Mouse (Mus musculus) CH12.LX (cell line): ENCODE measurements around the gene Fam221a. TPM values are rescaled to one million over a fixed set of nuclear protein-coding genes. Genes with fewer than 3 reads are reported as not detected.

Source experiments
- DNase-seq: peaks from one replicate; pipeline ENCODE4 v3.0.0-alpha.2; 2013; ENCODE audit errors: extremely low read depth
- H3K27ac ChIP-seq: 2 replicates; pipeline ENCODE4 v1.5.1; 2012; ENCODE audit warnings: low read depth, mild to moderate bottlenecking, control low read depth, moderate library complexity; ENCODE audit not compliant: insufficient read depth
- H3K27me3 ChIP-seq: replicated peaks from 2 replicates; pipeline ENCODE3; 2012; ENCODE audit warnings: inconsistent platforms
- H3K36me3 ChIP-seq, 2 experiments: replicated peaks in 1 of 2; 2 replicates each; pipeline versions ENCODE3 to v1.6.1; 2012; ENCODE audit warnings: inconsistent platforms in 1 of 2, low read length in 1 of 2, mild to moderate bottlenecking in 1 of 2, mixed read lengths in 1 of 2, moderate library complexity in 1 of 2; ENCODE audit not compliant: control insufficient read depth in 1 of 2, insufficient read depth in 1 of 2
- H3K4me1 ChIP-seq, 2 experiments: 2 replicates each; pipeline ENCODE4 v1.6.1; 2012; ENCODE audit warnings: inconsistent platforms in 1 of 2, moderate library complexity in 1 of 2; ENCODE audit not compliant: insufficient read depth in 2 of 2, control insufficient read depth in 1 of 2
- H3K4me2 ChIP-seq: 2 replicates; pipeline ENCODE4 v1.6.1; 2012; ENCODE audit warnings: low read depth, mild to moderate bottlenecking, control low read depth; ENCODE audit not compliant: poor library complexity, insufficient read depth, severe bottlenecking
- H3K4me3 ChIP-seq, 3 experiments: fragments of 150-350 bp in 1 of 3; sonication (generic) in 1 of 3; replicated peaks in 1 of 3; 2 replicates each; pipeline versions ENCODE3 to v1.5.1; 2011 to 2012; ENCODE audit warnings: low read depth in 2 of 3, low read length in 2 of 3, mild to moderate bottlenecking in 2 of 3, moderate library complexity in 2 of 3, control low read depth in 1 of 3, improper control_type of control experiment in 1 of 3, inconsistent platforms in 1 of 3, mixed read lengths in 1 of 3; ENCODE audit not compliant: poor library complexity in 1 of 3
- H3K79me2 ChIP-seq: replicated peaks from 2 replicates; pipeline ENCODE4 v1.6.1; 2012; ENCODE audit warnings: mild to moderate bottlenecking, moderate library complexity; ENCODE audit not compliant: control insufficient read depth, poor library complexity, insufficient read depth, severe bottlenecking; ENCODE audit errors: extremely low read depth
- H3K9ac ChIP-seq: 2 replicates; pipeline ENCODE4 v1.6.1; 2012; ENCODE audit warnings: low read depth, mild to moderate bottlenecking, control low read depth, moderate library complexity; ENCODE audit not compliant: insufficient read depth
- H3K9me3 ChIP-seq: replicated peaks from 2 replicates; pipeline ENCODE3; 2012; ENCODE audit warnings: low read length, inconsistent platforms, mixed read lengths
- CHD2 ChIP-seq: IDR thresholded peaks from 2 replicates; pipeline ENCODE4 v1.6.1; 2011; ENCODE audit warnings: low read length, improper control_type of control experiment
- CTCF ChIP-seq, 2 experiments: IDR thresholded peaks in 1 of 2; conservative IDR thresholded peaks in 1 of 2; 2 replicates each; pipeline ENCODE4 v1.5.1; 2011 to 2012; ENCODE audit warnings: low read depth in 2 of 2, low read length in 2 of 2, improper control_type of control experiment in 1 of 2, inconsistent platforms in 1 of 2, mild to moderate bottlenecking in 1 of 2, moderate library complexity in 1 of 2
- HCFC1 ChIP-seq: IDR thresholded peaks from 2 replicates; pipeline ENCODE4 v1.6.1; 2012; ENCODE audit warnings: low read depth, mild to moderate bottlenecking, inconsistent platforms, low read length, improper control_type of control experiment
- IRF4 ChIP-seq: IDR thresholded peaks from 2 replicates; pipeline ENCODE4 v1.6.1; 2014; ENCODE audit warnings: low read depth, mild to moderate bottlenecking, inconsistent platforms, low read length, improper control_type of control experiment
- MAX ChIP-seq: IDR thresholded peaks from 2 replicates; pipeline ENCODE4 v1.6.1; 2011; ENCODE audit warnings: low read length, improper control_type of control experiment
- MAZ ChIP-seq: IDR thresholded peaks from 2 replicates; pipeline ENCODE4 v1.6.1; 2012; ENCODE audit warnings: low read depth, mild to moderate bottlenecking, inconsistent platforms, low read length, improper control_type of control experiment, moderate library complexity
- MEF2A ChIP-seq: IDR thresholded peaks from 2 replicates; pipeline ENCODE4 v1.6.1; 2014; ENCODE audit warnings: low read depth, mild to moderate bottlenecking, inconsistent platforms, low read length, improper control_type of control experiment, borderline replicate concordance
- NELFE ChIP-seq: IDR thresholded peaks from 2 replicates; pipeline ENCODE4 v1.6.1; 2011; ENCODE audit warnings: low read depth, low read length, improper control_type of control experiment
- PAX5 ChIP-seq: IDR thresholded peaks from 2 replicates; pipeline ENCODE4 v1.6.1; 2012; ENCODE audit warnings: low read length, inconsistent platforms, mixed read lengths
- RAD21 ChIP-seq: IDR thresholded peaks from 2 replicates; pipeline ENCODE4 v1.6.1; 2011; ENCODE audit warnings: low read depth, mild to moderate bottlenecking, low read length, improper control_type of control experiment, moderate library complexity
- SIN3A ChIP-seq: IDR thresholded peaks from 2 replicates; pipeline ENCODE4 v1.6.1; 2012; ENCODE audit warnings: low read length, improper control_type of control experiment, inconsistent platforms
- SMC3 ChIP-seq: IDR thresholded peaks from 2 replicates; pipeline ENCODE4 v1.6.1; 2011; ENCODE audit warnings: low read depth, low read length, improper control_type of control experiment
- TCF12 ChIP-seq: IDR thresholded peaks from 2 replicates; pipeline ENCODE4 v1.6.1; 2014; ENCODE audit warnings: low read depth, mild to moderate bottlenecking, inconsistent platforms, low read length, improper control_type of control experiment
- UBTF ChIP-seq: IDR thresholded peaks from 2 replicates; pipeline ENCODE4 v1.6.1; 2012; ENCODE audit warnings: low read depth, mild to moderate bottlenecking, inconsistent platforms, low read length, improper control_type of control experiment, moderate library complexity
- USF2 ChIP-seq: conservative IDR thresholded peaks from 2 replicates; pipeline ENCODE4 v1.6.1; 2011; ENCODE audit warnings: low read depth, low read length, improper control_type of control experiment
- ZMIZ1 ChIP-seq: IDR thresholded peaks from 2 replicates; pipeline ENCODE4 v1.6.1; 2012; ENCODE audit warnings: low read depth, mild to moderate bottlenecking, inconsistent platforms, low read length, improper control_type of control experiment
- ZNF384 ChIP-seq: IDR thresholded peaks from 2 replicates; pipeline ENCODE4 v1.6.1; 2012; ENCODE audit warnings: low read depth, low read length, improper control_type of control experiment, inconsistent platforms
- dilution Hi-C: fragments of 300-500 bp; cut with MboI; formaldehyde crosslinking; loops from 2 replicates; pipeline ENCODE4 v1.14.3; 2020; ENCODE audit warnings: low sequenced_read_pairs; ENCODE audit not compliant: extremely low pct_unique_long_range_greater_than_20kb, extremely low pct_ligation_motif_present
- in situ Hi-C: fragments of 300-500 bp; cut with MboI; formaldehyde crosslinking; loops from 3 replicates; pipeline ENCODE4 v1.14.3; 2019; ENCODE audit warnings: low sequenced_read_pairs, low pct_ligation_motif_present, low pct_unique_long_range_greater_than_20kb, mixed read lengths
- polyA plus RNA-seq: library from polyadenylated mRNA; unstranded; fragments of >175 nt; gene quantifications from 2 replicates; pipeline ENCODE4 v1.2.1, GENCODE M21; 2012; ENCODE audit warnings: low read depth; ENCODE audit not compliant: insufficient read length
- total RNA-seq, 2 experiments: library from RNA; depleted of rRNA; stranded (reverse); fragments of 300-350 nt in 1 of 2; fragments of >200 nt in 1 of 2; gene quantifications; 2 replicates each; pipeline ENCODE4 v1.2.3; 2012 to 2014

Gene Fam221a
- total and polyA plus RNA-seq, 3 experiments = not detected

GRCm38 (mm10) chr6:49355171-49355570 is 12.4 kb upstream of the Fam221a start:
- Histone ChIP-seq H3K27me3 (no peaks in the 10 kb centered on the region), H3K9me3 (no peaks in the 10 kb centered on the region), H3K4me2 (no peak overlapping the region), H3K4me1 (no peaks in the 10 kb centered on the region; a peak in 1 of 4 replicates), H3K79me2 (no peaks in the 10 kb centered on the region), H3K4me3 (no peak overlapping the region), H3K27ac (no peak overlapping the region), H3K9ac (no peak overlapping the region), H3K36me3 (no peaks in the 10 kb centered on the region)
- dilution Hi-C loops = no loop called here
- in situ Hi-C loops = no loop called here
- peak; percentile 13 for DNase-seq
- TF ChIP-seq HCFC1 = no peak
- no peak for TF ChIP-seq NELFE
- TF ChIP-seq MEF2A = no peak
- TF ChIP-seq IRF4 = no peak
- TF ChIP-seq PAX5 = no peak
- TF ChIP-seq CTCF (conservative IDR thresholded peaks at IDR 0.05 in 1 of 2, IDR thresholded peaks at IDR 0.05 in 1 of 2; ENCODE audit: low read depth in 2 of 2, low read length in 2 of 2) = peak in 1 of 2 experiments; percentile 44; a peak in 2 of 4 replicates
- TF ChIP-seq TCF12 = no peak
- peak; percentile 29 for TF ChIP-seq RAD21
- TF ChIP-seq ZNF384 = no peak
- no peak for TF ChIP-seq MAZ
- TF ChIP-seq SMC3 = peak; percentile 30
- no peak for TF ChIP-seq SIN3A
- TF ChIP-seq USF2 = no peak

- Histone ChIP-seq H3K4me3 (no peak overlapping the region), H3K9ac (no peak overlapping the region), H3K27ac (no peak overlapping the region), H3K4me2 (no peak overlapping the region), H3K36me3 (no peaks in the 10 kb centered on the region), H3K79me2 (no peaks in the 10 kb centered on the region), H3K27me3 (no peaks in the 10 kb centered on the region), H3K9me3 (no peaks in the 10 kb centered on the region), H3K4me1 (no peaks in the 10 kb centered on the region)
- peak; percentile 38 for TF ChIP-seq RAD21
- no peak for TF ChIP-seq ZMIZ1
- peak; percentile 45 for TF ChIP-seq SMC3
- peak in 1 of 2 experiments; percentile 61; a peak in 2 of 4 replicates for TF ChIP-seq CTCF (conservative IDR thresholded peaks at IDR 0.05 in 1 of 2, IDR thresholded peaks at IDR 0.05 in 1 of 2; ENCODE audit: low read depth in 2 of 2, low read length in 2 of 2)
- in situ Hi-C loops (no loop called here), dilution Hi-C loops (no loop called here)
- peak; percentile 17 for DNase-seq
These were observed 7.1 kb upstream of the Fam221a start for GRCm38 (mm10) chr6:49360420-49360819.

GRCm38 (mm10) chr6:49368212-49368611 is 673 bp downstream of the Fam221a start:
- Histone ChIP-seq H3K27me3 (no peaks in the 10 kb centered on the region), H3K27ac (no peak overlapping the region), H3K9ac (no peak overlapping the region), H3K36me3 (no peaks in the 10 kb centered on the region), H3K79me2 (no peaks in the 10 kb centered on the region), H3K9me3 (no peaks in the 10 kb centered on the region), H3K4me3 (no peak overlapping the region), H3K4me2 (no peak overlapping the region), H3K4me1 (no peaks in the 10 kb centered on the region)
- no peak for DNase-seq
- dilution Hi-C loops (no loop called here), in situ Hi-C loops (no loop called here)
- TF ChIP-seq SIN3A (no peak), UBTF (no peak), MAX (no peak), CHD2 (no peak), ZMIZ1 (no peak)
